Mouse (Mus musculus) liver, embryonic 13.5 days (tissue): ENCODE measurements at regions not wholly inside any gene's neighbourhood (a gene's known extent, or its start where the extent isn't known, plus 50 kb on each side); places are given as distances from the start of the nearest gene placed in this dataset.

Source experiments
- ATAC-seq: fragments of 200-750 bp; cut with Nextera tagmentation; 2 replicates; pipeline ENCODE4 v1.8.0; 2017; ENCODE audit warnings: low read depth, mild to moderate bottlenecking, moderate number of reproducible peaks, moderate library complexity
- DNase-seq: peaks from one replicate; pipeline ENCODE4 v3.0.0; 2022
- H3K27ac ChIP-seq: fragments of 300-500 bp; sonication (generic); 2 replicates; pipeline ENCODE4 v1.5.1; 2015; ENCODE audit warnings: moderate library complexity, mild to moderate bottlenecking, inconsistent platforms
- H3K27me3 ChIP-seq: fragments of 300-500 bp; sonication (generic); 2 replicates; pipeline ENCODE4 v1.6.1; 2015; ENCODE audit warnings: mild to moderate bottlenecking, inconsistent platforms
- H3K36me3 ChIP-seq: fragments of 300-500 bp; sonication (generic); 2 replicates; pipeline ENCODE4 v1.6.1; 2015; ENCODE audit warnings: mild to moderate bottlenecking, inconsistent platforms
- H3K4me1 ChIP-seq: fragments of 300-500 bp; sonication (generic); replicated peaks from 2 replicates; pipeline ENCODE4 v1.6.1; 2015; ENCODE audit warnings: inconsistent platforms
- H3K4me2 ChIP-seq: fragments of 300-500 bp; sonication (generic); 2 replicates; pipeline ENCODE4 v1.6.1; 2015; ENCODE audit warnings: inconsistent platforms, mild to moderate bottlenecking, moderate library complexity
- H3K4me3 ChIP-seq: fragments of 300-500 bp; sonication (generic); replicated peaks from 2 replicates; pipeline ENCODE4 v1.5.1; 2015; ENCODE audit warnings: mild to moderate bottlenecking, inconsistent platforms
- H3K9ac ChIP-seq: fragments of 300-500 bp; sonication (generic); 2 replicates; pipeline ENCODE4 v1.6.1; 2015; ENCODE audit warnings: mild to moderate bottlenecking, inconsistent platforms
- H3K9me3 ChIP-seq: fragments of 300-500 bp; sonication (generic); replicated peaks from 2 replicates; pipeline ENCODE4 v1.6.1; 2016; ENCODE audit warnings: inconsistent platforms
- WGBS: fragments of 180-500 bp; shearing (Covaris S2); methylation state at CpG from one replicate; pipeline ENCODE4 v1.1.7; 2015; ENCODE audit not compliant: insufficient replicate concordance; 5-methylcytosine and 5-hydroxymethylcytosine counted together

DNA sequence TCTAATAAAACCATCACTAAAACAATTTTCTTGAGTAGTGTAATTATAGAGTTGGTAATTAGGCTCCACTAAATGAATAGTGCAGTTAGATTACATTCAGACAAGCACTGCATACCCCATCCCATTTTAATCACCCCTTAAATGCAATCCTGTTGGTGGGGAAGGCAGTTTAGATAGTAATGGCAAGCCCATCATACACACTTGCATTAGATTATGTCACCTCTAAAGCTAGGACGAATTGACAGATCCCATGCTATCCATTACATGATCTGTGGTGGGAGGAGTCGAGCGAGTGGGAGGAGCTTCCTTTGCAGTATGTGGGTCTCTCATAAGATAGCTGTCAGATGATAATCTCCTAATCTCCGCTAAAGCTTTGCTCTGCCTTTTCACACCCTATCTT is 247.9 kb upstream of the Prkcq start:
- no peak for DNase-seq
- no peak overlapping the region for H3K27ac ChIP-seq
- H3K36me3 ChIP-seq = no peaks in the 10 kb centered on the region
- H3K27me3 ChIP-seq = no peaks in the 10 kb centered on the region
- no peak overlapping the region for H3K9ac ChIP-seq
- no peak overlapping the region for H3K4me3 ChIP-seq
- WGBS = 60% methylated on average over 4 of the region's 4 CpGs
- H3K4me2 ChIP-seq = no peak overlapping the region
- no peaks in the 10 kb centered on the region for H3K9me3 ChIP-seq
- no peak for ATAC-seq
- no peaks in the 10 kb centered on the region for H3K4me1 ChIP-seq

DNA sequence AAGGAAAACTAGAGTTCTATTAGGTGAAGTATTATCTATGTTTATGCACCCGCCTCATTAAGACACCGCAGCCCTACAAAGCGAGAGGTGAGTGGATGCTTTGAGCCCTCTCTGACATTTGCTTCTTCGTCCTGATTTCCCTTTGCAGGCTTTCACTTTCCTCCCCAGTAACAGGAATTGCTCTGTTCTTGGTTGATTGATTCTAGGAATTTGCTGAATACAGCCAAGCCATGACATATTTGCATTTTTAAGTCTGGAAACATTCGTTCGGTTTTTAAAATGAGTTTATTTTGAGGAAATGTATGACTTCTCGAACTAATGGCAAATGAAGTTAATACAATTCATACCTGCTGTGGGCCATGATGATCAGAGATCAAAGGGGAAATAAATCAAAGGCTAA is 246.5 kb upstream of the Prkcq start:
- H3K9ac ChIP-seq = no peak overlapping the region
- no peak for ATAC-seq
- H3K9me3 ChIP-seq = no peaks in the 10 kb centered on the region
- H3K27me3 ChIP-seq = no peaks in the 10 kb centered on the region
- H3K4me2 ChIP-seq = no peak overlapping the region
- WGBS = 63% methylated on average over 7 of the region's 7 CpGs
- no peaks in the 10 kb centered on the region for H3K36me3 ChIP-seq
- H3K27ac ChIP-seq = no peak overlapping the region
- no peak for DNase-seq
- no peaks in the 10 kb centered on the region for H3K4me1 ChIP-seq
- no peak overlapping the region for H3K4me3 ChIP-seq

DNA sequence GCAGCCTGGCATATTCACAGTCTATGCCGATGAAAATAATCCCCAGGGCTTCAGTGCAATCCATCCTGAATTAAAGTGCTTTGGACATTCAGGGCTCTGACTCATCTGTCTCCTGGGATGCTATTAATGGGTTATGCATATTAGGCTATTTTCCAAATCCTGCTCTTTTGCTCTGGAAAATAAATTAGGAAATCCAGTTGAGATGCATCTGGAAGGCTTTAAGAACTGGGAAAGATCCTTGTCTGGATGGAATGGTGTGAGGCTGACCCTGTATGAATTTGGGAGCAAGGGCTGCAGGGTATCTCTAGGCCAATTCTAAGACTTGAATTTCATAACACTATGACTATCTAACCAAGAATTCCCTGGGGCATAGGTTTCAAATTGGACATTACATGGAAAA is 234.5 kb upstream of the Prkcq start:
- no peaks in the 10 kb centered on the region for H3K36me3 ChIP-seq

DNA sequence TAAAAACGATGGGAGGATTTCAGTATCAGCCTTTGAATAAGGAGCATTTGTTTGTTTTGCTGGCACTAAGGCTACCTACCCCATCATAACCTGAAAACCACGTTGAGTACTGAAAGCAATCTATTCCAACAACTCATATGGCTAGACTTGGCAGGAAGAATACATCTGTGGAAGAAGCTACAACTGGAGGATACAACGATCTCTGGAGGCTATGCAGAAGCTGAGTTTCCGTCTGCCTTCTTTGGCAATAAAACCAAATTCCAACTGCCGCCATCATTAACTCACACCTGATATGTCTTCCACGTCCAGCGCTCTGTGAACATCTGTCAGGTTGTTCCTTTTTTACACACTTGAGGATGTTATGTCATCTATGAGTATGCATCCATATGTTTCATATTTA is 206.7 kb upstream of the Prkcq start:
- Histone ChIP-seq H3K36me3 (no peaks in the 10 kb centered on the region), H3K27me3 (no peaks in the 10 kb centered on the region), H3K9me3 (no peaks in the 10 kb centered on the region), H3K9ac (no peak overlapping the region), H3K4me1 (no peaks in the 10 kb centered on the region), H3K27ac (no peak overlapping the region), H3K4me2 (no peak overlapping the region), H3K4me3 (no peak overlapping the region)
- DNase-seq (no peak), ATAC-seq (no peak)
- WGBS = 64% methylated on average over 7 of the region's 7 CpGs

More for the DNA sequence above, 234.5 kb upstream of the Prkcq start:
- DNase-seq (no peak), ATAC-seq (no peak)
- Histone ChIP-seq H3K27ac (no peak overlapping the region), H3K4me3 (no peak overlapping the region), H3K4me1 (no peaks in the 10 kb centered on the region), H3K27me3 (no peaks in the 10 kb centered on the region), H3K9ac (no peak overlapping the region), H3K4me2 (no peak overlapping the region), H3K9me3 (no peaks in the 10 kb centered on the region)
- 77% methylated on average over 1 of the region's 1 CpGs for WGBS

DNA sequence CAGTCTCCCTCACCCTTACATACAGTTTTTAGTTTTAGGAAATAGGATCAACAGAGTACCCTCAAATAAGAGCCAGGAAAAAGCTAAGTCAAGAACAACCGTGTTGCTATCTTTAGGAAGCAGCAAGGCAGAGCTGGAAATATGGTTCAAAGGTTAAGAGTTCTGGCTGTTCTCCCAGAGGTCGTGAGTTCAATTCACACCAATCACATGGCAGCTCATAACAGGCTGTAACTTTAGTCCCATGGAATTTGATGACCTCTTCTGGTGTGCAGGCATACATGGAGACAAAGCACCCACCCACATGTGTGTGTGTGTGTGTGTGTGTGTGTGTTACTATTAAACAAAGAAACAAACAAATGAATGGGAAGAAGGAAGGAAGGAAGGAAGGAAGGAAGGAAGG is 205.0 kb upstream of the Prkcq start:
- Histone ChIP-seq H3K4me1 (no peaks in the 10 kb centered on the region), H3K4me2 (no peak overlapping the region), H3K9ac (no peak overlapping the region), H3K27ac (no peak overlapping the region), H3K9me3 (no peaks in the 10 kb centered on the region), H3K36me3 (no peaks in the 10 kb centered on the region), H3K27me3 (no peaks in the 10 kb centered on the region), H3K4me3 (no peak overlapping the region)
- DNase-seq (no peak), ATAC-seq (no peak)
- WGBS = 57% methylated on average over 2 of the region's 2 CpGs

DNA sequence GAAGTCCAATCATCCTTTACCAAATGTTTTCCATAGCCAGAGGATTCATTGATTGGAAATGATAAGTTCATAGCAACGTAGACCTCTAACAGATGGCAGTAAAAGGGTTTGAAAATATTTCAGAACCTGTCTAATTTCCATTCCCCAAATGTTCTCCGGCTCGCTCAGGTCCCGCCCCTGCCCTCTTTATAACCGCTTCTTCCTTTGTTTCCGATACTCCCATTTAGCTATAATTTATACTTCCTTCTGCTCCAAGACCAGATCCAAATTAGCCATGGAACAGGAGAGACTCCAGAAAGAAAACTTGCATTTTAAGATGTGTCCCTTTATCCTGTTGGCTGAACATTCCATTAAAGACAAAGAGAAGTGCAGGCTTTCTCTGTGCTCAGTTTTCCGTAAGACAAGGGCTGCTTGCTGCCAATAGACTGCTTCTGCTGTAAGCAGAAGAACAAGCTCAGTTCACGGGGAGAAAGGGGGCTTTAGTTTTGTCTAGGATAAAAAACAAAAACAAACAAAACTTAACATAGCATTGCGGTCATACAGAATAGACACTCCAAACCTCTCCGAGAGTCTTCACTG is 202.7 kb upstream of the Prkcq start:
- no peaks in the 10 kb centered on the region for H3K9me3 ChIP-seq
- DNase-seq = no peak
- no peak overlapping the region for H3K27ac ChIP-seq
- no peaks in the 10 kb centered on the region for H3K36me3 ChIP-seq
- no peak overlapping the region for H3K4me3 ChIP-seq
- ATAC-seq = no peak
- no peak overlapping the region for H3K4me2 ChIP-seq
- no peaks in the 10 kb centered on the region for H3K4me1 ChIP-seq
- no peak overlapping the region for H3K9ac ChIP-seq
- no peaks in the 10 kb centered on the region for H3K27me3 ChIP-seq
- WGBS = 72% methylated on average over 10 of the region's 10 CpGs

DNA sequence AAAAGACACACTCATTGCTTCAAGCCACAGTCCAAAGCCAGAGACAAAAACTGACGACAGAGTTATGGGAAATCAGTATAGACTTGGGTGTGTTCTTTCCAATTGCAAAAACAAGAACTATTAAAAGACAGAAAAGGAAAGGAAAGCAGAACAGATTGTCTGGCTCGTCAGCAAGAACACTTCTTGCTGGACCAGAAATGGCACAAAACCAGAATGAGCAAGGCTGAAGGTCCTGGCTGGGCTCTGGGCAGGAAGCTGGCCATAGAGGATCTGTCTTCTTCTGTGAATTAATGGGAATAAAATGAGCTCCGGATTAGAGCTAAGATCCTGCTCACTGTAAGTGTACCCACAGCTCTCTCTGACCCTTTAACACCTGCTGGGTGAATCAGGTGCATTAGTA is 199.9 kb upstream of the Prkcq start:
- ATAC-seq = no peak
- 38% methylated on average over 3 of the region's 3 CpGs for WGBS

DNA sequence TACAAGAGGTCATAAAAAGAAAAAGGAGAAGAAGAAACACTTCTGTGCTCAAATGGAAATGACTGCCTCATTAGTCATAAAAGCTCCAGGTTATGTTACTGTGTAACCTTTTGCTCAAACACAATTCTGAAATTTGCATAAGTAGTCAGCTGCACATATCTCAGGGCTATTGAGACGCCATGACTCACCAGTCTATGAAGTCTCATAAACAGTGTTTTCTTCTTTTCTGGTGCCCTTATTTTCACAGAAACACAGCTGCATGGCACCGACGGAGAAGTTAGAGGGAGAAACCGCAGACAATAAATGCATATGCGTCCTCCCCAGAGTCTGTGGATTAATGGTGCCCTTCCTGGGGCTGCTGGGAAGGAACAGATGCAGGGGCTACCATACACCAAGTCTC is 193.1 kb upstream of the Prkcq start:
- Histone ChIP-seq H3K27me3 (no peaks in the 10 kb centered on the region), H3K27ac (no peak overlapping the region), H3K4me3 (no peak overlapping the region), H3K9me3 (no peaks in the 10 kb centered on the region), H3K36me3 (no peaks in the 10 kb centered on the region), H3K4me2 (no peak overlapping the region), H3K9ac (no peak overlapping the region), H3K4me1 (no peaks in the 10 kb centered on the region)
- no peak for ATAC-seq
- DNase-seq = no peak
- WGBS = 65% methylated on average over 5 of the region's 5 CpGs

More for the DNA sequence above, 199.9 kb upstream of the Prkcq start:
- H3K4me2 ChIP-seq = no peak overlapping the region
- H3K9ac ChIP-seq = no peak overlapping the region
- no peaks in the 10 kb centered on the region for H3K4me1 ChIP-seq
- H3K27me3 ChIP-seq = no peaks in the 10 kb centered on the region
- H3K27ac ChIP-seq = no peak overlapping the region
- H3K9me3 ChIP-seq = no peaks in the 10 kb centered on the region
- no peak overlapping the region for H3K4me3 ChIP-seq
- no peak for DNase-seq
- H3K36me3 ChIP-seq = no peaks in the 10 kb centered on the region

DNA sequence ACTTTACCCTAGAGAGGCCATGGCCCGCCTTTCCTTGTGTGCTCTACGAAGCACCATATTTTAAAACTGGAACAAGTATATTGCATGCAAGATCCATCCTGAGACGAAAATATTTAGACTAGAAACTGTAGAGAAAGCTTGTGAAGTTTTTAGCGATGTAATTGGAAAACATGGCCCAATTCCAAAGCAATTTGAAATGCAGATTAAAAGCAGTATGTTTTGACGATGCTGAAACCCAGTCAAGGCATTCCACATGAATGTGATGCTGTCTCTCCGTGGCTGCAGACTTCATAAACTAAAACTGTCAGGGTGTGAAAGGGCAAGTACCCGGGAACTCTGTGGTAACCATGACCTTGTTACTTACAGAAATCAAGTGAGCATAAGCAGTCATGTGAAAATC is 185.8 kb upstream of the Prkcq start:
- ATAC-seq (no peak), DNase-seq (no peak)
- 53% methylated on average over 7 of the region's 7 CpGs for WGBS
- H3K9ac ChIP-seq = no peak overlapping the region
- no peaks in the 10 kb centered on the region for H3K4me1 ChIP-seq
- H3K36me3 ChIP-seq = no peaks in the 10 kb centered on the region
- H3K27ac ChIP-seq = no peak overlapping the region
- H3K4me2 ChIP-seq = no peak overlapping the region
- no peaks in the 10 kb centered on the region for H3K27me3 ChIP-seq
- H3K9me3 ChIP-seq = no peaks in the 10 kb centered on the region
- H3K4me3 ChIP-seq = no peak overlapping the region

DNA sequence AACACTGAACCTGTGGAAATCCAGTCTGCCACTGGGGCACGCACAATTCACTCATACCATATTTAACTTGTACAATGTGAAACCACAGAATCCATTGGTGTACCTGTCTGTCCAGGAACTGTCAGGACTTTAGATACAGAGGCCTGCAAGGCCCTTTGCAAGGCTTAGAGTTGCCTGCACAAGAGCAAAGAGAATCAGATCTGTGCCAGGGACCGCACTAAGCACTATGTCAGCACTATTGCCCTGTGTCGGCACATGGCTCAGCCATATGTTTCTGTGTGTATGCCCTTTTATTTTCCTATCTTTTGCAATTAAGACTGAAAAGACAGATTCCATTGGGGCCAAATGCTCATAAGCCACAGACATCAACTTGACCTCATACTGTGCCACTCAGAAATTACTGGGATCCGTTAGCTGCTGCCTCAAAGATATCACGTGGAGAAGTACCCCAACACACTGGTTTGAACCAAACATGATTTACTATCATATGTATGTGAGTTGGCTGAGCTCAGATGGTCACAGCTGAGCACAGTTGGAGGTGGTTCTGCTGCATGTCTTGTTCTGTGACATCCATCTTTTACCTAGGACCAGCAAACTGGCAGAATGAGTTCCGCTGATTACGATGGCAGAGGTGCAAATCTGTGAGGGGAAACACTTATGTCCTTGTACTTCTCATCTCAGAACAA is 181.7 kb upstream of the Prkcq start:
- Histone ChIP-seq H3K9ac (no peak overlapping the region), H3K4me3 (no peak overlapping the region), H3K36me3 (no peaks in the 10 kb centered on the region), H3K27me3 (no peaks in the 10 kb centered on the region), H3K9me3 (no peaks in the 10 kb centered on the region), H3K27ac (no peak overlapping the region), H3K4me1 (no peaks in the 10 kb centered on the region), H3K4me2 (no peak overlapping the region)
- WGBS = 72% methylated on average over 7 of the region's 7 CpGs
- ATAC-seq (no peak), DNase-seq (no peak)

DNA sequence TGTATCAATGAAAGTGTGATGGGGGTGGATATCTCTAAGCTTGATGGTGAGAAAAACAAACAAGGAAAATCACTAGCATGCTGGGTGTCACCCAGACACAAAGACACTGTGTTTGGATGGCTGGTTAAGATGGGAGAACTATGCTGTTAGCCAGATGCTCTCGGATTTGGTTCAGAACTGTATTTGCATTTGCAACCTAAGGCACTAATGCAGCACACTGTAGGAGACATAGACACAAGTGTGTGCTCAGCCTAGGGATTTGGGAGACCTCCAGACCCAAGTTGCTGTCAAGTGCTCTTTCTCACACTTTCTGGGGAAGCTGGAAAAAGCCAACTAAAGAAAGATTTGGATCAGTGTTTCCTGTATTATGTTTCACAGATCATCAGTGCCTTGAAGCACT is 173.1 kb upstream of the Prkcq start:
- H3K27me3 ChIP-seq = no peaks in the 10 kb centered on the region
- ATAC-seq = no peak
- H3K9me3 ChIP-seq = no peaks in the 10 kb centered on the region
- H3K9ac ChIP-seq = no peak overlapping the region
- no peak for DNase-seq
- H3K27ac ChIP-seq = no peak overlapping the region
- no peaks in the 10 kb centered on the region for H3K4me1 ChIP-seq
- no peak overlapping the region for H3K4me2 ChIP-seq
- H3K36me3 ChIP-seq = no peaks in the 10 kb centered on the region
- 26% methylated on average over 1 of the region's 1 CpGs for WGBS
- H3K4me3 ChIP-seq = no peak overlapping the region

DNA sequence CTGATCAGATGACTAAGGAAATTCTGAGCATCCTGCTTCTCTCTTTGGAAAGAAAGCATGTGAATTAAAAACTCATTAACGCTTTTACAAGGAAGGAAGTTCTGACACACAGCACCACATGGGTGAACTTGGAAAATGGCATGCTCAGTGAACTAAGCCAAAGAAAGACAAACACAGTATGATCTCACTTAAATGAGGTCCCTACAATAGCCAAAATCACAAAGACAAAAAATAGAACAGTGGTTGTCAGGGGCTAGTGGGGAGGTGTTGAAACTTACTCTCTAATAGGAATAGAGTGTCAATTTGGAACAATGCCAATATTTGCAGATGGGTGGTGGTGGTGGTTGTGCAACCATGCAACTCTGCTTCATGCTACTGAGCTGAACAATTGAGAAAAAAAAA is 172.7 kb upstream of the Prkcq start:
- no peaks in the 10 kb centered on the region for H3K4me1 ChIP-seq
- DNase-seq (no peak), ATAC-seq (no peak)
- no peak overlapping the region for H3K4me3 ChIP-seq
- no peak overlapping the region for H3K27ac ChIP-seq
- WGBS = 51% methylated on average over 1 of the region's 1 CpGs
- H3K36me3 ChIP-seq = no peaks in the 10 kb centered on the region
- H3K9ac ChIP-seq = no peak overlapping the region
- no peak overlapping the region for H3K4me2 ChIP-seq
- H3K27me3 ChIP-seq = no peaks in the 10 kb centered on the region
- H3K9me3 ChIP-seq = no peaks in the 10 kb centered on the region
